Mouse (Mus musculus) megakaryocyte, embryonic 14.5 days (primary cell): Measurements from ENCODE around the gene Mxra8. TPM values are rescaled to one million over a fixed set of nuclear protein-coding genes. Genes with fewer than 3 reads are reported as not detected.

Experiments
- H3K27me3 ChIP-seq: replicated peaks from 2 replicates; pipeline ENCODE3; 2012; ENCODE audit warnings: inconsistent platforms
- H3K36me3 ChIP-seq: replicated peaks from 2 replicates; pipeline ENCODE3; 2012; ENCODE audit warnings: low read length, inconsistent platforms, mixed read lengths
- H3K4me1 ChIP-seq: 2 replicates; pipeline ENCODE4 v1.6.1; 2012; ENCODE audit warnings: inconsistent platforms
- H3K4me3 ChIP-seq: replicated peaks from 2 replicates; pipeline ENCODE3; 2012; ENCODE audit warnings: moderate library complexity, mild to moderate bottlenecking, inconsistent platforms
- H3K9me3 ChIP-seq: 2 replicates; pipeline ENCODE4 v1.6.1; 2012; ENCODE audit warnings: inconsistent platforms
- FLI1 ChIP-seq: IDR thresholded peaks from 2 replicates; pipeline ENCODE4 v1.6.1; 2012; ENCODE audit warnings: low read length, inconsistent platforms, mixed read lengths
- GATA1 ChIP-seq: IDR thresholded peaks from 3 replicates; pipeline ENCODE4 v1.6.1; 2012; ENCODE audit warnings: mixed read lengths, low read length, inconsistent platforms, borderline replicate concordance
- polyA plus RNA-seq: library from polyadenylated mRNA; stranded (reverse); fragments of >175 nt; gene quantifications from 2 replicates; pipeline ENCODE4 v1.2.3, GENCODE M21; 2012; ENCODE audit warnings: low replicate concordance; ENCODE audit not compliant: insufficient read depth

Mxra8 gene
- polyA plus RNA-seq, 1 experiment: 0.13 TPM

DNA sequence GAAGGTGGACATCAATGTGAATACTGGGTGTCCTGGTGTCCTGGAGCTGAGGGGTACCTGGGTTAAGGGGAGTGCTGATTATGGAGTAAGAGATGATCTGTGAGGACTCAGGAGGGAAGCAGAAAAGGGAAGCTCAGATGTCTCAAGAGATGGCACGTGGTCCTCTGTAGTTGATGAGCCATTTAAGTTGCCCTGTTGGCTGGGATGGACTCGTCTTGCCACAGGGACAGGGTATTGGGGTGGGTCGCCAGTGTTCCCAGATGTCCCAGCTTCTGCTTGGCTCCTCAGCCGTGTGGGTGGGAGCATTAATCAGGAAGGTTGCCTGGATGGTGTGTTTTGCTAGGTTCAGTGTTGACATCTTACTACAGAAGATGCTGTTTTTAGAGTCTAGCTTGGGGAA, 6.2 kb upstream of the Mxra8 start:
- Histone ChIP-seq H3K27me3 (no peaks in the 10 kb centered on the region), H3K36me3 (peaks cover 19% of the 10 kb centered on the region), H3K4me3 (peak overlapping the region; percentile 53), H3K4me1 (peaks cover 54% of the 10 kb centered on the region), H3K9me3 (no peaks in the 10 kb centered on the region)
- TF ChIP-seq FLI1: no peak

DNA sequence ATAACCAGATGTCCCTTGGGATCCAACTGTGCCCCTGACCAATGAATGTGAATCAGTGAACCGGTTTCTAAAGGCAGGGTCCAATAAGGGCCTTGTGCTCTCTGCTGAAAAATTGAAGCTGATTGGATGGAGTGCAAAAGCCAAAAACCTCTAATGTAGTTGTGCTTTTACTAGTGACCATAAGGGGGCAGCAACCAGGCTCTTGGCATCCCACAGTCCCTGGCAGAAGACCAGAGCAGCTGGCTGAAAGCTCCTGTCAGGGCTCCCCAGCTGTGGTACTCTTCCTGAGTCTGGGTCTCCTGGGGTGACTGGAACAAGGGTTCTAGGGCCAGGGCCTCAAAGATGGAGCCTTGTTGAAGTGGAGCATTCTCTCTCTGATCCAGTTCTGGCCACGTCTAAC, 5.6 kb upstream of the Mxra8 start:
- H3K4me1 ChIP-seq: peaks cover 60% of the 10 kb centered on the region
- H3K4me3 ChIP-seq: peak overlapping the region; percentile 38
- TF ChIP-seq GATA1: no peak
- no peak for TF ChIP-seq FLI1
- H3K36me3 ChIP-seq: peaks cover 16% of the 10 kb centered on the region
- H3K9me3 ChIP-seq: no peaks in the 10 kb centered on the region
- H3K27me3 ChIP-seq: no peaks in the 10 kb centered on the region

DNA sequence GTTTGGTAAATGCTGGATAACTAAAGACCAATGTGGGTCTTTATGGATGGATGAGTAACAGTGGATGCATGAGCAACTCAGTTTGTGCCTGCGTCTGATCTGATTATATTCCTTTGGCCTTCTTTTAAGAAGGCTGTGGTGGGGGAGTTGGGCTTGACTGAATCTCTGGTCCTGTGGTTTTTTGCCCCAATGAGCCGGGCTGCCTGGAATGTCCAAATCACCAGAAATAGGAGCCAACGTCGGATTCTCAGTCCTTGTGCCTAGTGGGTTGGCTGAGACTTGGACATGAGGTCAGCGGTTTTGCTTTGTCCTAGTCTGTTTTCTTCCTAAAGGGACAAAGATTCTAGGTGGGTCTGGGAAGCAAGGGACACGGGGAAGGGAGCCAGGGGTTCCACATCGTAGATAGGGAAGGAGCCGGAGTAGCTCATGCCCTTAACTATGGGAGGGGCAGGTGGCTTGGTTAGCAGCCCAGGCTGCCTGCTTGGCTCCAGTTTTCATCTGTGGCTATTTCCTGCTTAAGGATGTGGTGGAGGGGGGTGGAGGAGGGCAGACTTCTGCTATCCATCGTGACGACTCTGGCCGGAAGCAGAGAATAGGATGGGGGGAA, 2.0 kb upstream of the Mxra8 start:
- H3K4me1 ChIP-seq: peaks cover 72% of the 10 kb centered on the region
- TF ChIP-seq FLI1 (no peak), GATA1 (no peak)
- H3K27me3 ChIP-seq: peaks cover 30% of the 10 kb centered on the region
- peak overlapping the region; percentile 83 for H3K4me3 ChIP-seq
- no peaks in the 10 kb centered on the region for H3K9me3 ChIP-seq
- peaks cover 11% of the 10 kb centered on the region for H3K36me3 ChIP-seq

DNA sequence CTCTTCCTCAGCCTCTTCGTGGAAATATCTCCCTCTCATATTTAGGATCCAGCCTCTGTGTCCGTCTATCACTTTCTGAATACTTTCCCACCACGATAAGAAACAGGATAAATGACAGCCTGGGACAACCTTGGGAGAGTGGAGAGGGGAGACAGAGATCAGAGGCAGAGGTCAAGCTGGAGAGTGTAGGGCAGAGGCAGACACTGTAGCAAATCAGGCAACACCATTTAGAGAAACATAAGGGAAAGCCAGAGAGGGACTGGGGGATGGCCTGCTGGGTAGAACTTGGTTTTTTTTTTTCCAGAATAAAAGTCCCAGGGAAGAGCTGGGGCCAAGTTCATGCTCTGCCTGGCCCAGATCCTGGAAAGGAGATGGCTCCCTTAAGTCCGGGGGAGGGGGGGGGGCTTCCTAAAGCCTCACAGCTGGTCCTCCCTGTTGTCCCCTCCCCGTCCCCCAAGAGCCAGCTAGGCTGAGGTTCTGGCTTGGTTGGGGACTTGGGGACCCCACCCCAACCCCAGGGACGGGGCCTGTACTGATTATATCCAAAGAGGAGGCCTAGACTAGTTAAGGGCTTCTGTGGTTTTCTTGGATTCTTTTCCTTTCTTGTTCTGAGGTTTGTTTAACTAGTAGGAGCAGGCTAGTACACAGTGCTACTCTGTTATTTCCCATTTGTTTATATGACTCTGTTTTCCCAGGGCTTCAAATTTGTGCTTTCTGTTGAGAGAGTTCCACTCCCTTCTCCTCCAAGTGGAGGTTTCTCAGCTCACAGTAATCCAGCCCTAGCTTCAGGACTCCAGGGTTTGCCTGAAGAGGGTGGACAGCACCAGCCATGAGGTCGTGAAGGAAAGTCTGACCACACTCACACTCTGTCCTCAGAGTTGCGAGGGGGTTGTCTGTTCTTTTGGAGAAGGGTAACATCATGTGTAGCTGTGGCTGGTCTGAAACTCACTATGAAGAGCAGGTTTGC, 1.0 kb upstream of the Mxra8 start:
- Histone ChIP-seq H3K9me3 (no peaks in the 10 kb centered on the region), H3K27me3 (peaks cover 39% of the 10 kb centered on the region), H3K4me1 (peaks cover 68% of the 10 kb centered on the region), H3K4me3 (peak overlapping the region; percentile 6), H3K36me3 (peaks cover 2% of the 10 kb centered on the region)
- TF ChIP-seq GATA1: no peak
- no peak for TF ChIP-seq FLI1

DNA sequence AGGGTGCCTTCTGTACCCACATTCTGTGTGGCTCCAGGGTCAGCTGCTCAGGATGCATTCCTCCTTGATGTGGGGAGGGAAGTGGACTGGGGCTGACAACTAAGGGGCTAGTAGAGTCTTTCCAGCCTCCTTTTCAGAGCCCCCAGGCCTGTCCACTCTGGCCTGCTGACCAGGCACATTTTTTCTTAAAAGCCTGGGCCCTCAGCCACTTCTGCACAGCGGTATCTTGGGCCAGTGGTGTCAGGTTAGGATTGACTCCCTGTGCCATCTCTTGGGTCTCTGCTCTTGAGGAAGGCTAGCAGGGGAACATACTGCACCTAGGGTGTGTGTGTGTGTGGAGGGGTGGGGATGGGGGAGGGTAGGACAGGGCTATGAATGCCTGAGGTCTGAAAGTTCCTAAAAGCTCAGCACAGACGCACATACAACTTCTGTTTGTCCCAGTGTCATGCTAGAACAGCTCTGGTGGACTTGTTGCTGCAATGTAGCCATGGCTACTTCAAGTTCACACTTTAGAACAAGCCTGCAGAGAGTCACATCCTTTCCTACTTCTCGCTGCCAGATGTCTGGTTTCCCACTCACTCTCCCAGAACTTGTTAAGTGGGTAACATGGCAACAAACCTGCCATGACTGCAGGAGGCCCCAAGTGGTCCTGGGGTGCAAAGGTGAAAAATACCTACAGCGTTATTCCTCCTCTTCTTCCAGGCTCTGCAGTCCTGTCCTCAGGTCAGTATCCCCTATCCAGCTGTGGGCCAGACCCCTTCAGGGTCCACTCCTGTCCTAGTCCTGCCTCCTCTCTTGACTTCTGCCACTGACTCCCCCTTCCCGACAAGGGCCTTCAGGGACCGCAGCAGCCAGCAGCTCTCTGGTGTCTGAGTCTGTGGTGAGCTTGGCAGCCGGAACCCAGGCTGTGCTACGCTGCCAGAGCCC, 859 bp downstream of the Mxra8 start:
- no peaks in the 10 kb centered on the region for H3K36me3 ChIP-seq
- H3K9me3 ChIP-seq: no peaks in the 10 kb centered on the region
- H3K4me1 ChIP-seq: peaks cover 59% of the 10 kb centered on the region
- H3K4me3 ChIP-seq: peak overlapping the region; percentile 92
- H3K27me3 ChIP-seq: peaks cover 42% of the 10 kb centered on the region
- TF ChIP-seq FLI1 (no peak), GATA1 (no peak)

DNA sequence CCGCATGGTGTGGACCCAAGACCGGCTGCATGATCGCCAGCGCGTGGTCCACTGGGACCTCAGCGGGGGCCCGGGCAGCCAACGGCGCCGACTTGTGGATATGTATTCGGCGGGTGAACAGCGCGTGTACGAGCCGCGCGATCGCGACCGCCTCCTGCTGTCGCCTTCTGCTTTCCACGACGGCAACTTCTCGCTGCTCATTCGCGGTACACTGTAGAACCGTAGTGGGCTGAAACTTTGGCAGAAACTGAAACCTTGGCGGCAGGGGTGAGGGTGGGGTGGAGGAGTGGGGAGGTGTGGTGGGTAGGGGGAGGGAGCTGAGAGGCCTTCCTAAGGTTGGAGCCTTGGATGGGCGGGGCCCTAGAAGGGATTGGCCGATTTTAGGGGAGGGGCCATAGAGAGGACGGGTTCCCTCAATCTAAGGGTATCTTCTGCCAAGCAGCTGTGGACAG, 1.5 kb downstream of the Mxra8 start:
- Histone ChIP-seq H3K4me3 (peak overlapping the region; percentile 92), H3K9me3 (no peaks in the 10 kb centered on the region), H3K27me3 (peaks cover 42% of the 10 kb centered on the region), H3K36me3 (no peaks in the 10 kb centered on the region), H3K4me1 (peaks cover 59% of the 10 kb centered on the region)
- TF ChIP-seq FLI1 (no peak), GATA1 (no peak)

DNA sequence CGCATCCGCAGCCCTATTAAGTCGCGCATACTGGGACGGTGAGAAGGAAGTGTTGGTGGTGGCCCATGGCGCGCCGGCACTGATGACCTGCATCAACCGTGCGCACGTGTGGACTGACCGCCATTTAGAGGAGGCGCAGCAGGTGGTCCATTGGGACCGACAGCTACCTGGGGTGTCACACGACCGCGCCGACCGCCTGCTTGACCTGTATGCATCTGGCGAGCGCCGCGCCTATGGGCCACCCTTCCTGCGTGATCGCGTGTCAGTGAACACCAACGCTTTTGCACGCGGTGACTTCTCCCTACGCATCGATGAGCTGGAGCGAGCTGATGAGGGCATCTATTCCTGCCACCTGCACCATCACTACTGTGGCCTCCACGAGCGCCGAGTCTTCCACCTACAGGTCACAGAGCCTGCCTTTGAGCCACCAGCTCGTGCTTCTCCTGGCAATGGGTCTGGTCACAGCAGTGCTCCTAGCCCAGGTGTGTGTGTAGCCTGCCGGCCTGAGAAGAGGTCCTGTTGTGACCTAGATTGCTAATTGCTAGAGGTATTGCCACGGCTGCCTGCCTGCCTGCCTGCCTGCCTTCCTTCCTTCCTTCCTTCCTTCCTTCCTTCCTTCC, 2.3 kb downstream of the Mxra8 start:
- TF ChIP-seq GATA1 (no peak), FLI1 (no peak)
- Histone ChIP-seq H3K4me1 (peaks cover 62% of the 10 kb centered on the region), H3K36me3 (no peaks in the 10 kb centered on the region), H3K27me3 (peaks cover 42% of the 10 kb centered on the region), H3K9me3 (no peaks in the 10 kb centered on the region), H3K4me3 (peak overlapping the region; percentile 92)

DNA sequence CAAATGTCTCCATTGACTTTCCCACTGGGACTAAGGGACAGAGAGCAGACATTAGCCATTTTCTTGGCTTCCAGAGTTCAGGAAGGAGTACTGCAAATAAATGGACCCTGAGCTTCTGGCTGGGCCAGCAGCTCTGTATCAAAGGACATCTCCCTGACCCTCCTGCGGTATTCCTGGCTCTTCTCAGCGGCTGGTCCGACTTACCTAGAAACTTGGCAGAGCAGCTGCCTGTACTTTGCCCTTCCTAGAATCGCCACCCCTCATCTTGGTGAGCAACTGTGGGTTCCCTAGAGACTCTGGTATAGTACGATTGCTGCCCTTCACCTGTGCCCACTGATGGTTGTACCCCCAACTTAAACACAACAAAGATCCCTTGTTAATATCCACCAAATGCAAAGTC, 3.8 kb downstream of the Mxra8 start:
- no peak for TF ChIP-seq FLI1
- TF ChIP-seq GATA1: no peak
- H3K9me3 ChIP-seq: no peaks in the 10 kb centered on the region
- peaks cover 58% of the 10 kb centered on the region for H3K4me1 ChIP-seq
- H3K36me3 ChIP-seq: no peaks in the 10 kb centered on the region
- H3K27me3 ChIP-seq: peaks cover 42% of the 10 kb centered on the region
- H3K4me3 ChIP-seq: no peak overlapping the region
